Mouse (Mus musculus) E14TG2a.4 (cell line): ENCODE measurements at regions not wholly inside any gene's neighbourhood (a gene's known extent, or its start where the extent isn't known, plus 50 kb on each side); places are given as distances from the start of the nearest gene placed in this dataset.

Source experiments
- CTCF ChIP-seq: conservative IDR thresholded peaks from 2 replicates; pipeline ENCODE4 v1.5.1; 2014; ENCODE audit warnings: low read length
- POU5F1 ChIP-seq: IDR thresholded peaks from 2 replicates; pipeline ENCODE4 v1.6.1; 2014; ENCODE audit warnings: low read length, borderline replicate concordance

DNA sequence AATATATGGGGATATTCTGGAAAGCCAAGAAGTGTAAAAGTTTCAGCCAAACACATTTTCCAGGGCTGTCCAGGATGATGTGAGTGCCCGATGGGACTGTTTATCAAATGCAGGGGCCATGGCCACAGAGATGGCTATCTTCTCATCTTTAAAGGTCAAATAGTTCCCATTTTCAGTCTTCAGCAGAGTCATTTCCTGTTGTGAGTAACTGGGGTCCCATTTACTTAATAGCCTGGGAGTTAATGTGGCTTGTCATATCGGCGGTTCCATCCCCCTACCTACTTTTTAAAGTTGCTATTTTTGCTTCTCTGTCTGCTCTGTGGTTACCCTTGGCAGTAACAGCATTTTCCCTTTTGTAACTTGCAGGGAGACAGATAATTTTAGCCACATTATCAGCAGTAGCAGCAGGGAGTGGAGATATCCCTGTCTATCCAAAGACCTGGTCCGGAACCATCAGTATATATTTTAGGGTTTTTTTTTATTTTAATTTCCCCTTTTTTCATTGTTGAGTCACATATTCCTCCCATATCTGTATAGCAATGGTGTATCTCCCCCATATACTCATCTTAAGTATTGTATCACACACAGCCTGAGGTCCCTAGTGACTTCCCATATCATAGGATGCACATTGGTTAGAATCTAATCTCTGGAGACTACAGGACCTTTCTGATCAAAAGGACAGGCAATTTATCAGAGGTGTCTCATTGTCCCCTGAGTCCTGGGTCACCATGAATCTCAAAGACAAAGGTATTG, 103.2 kb downstream of the Stk35 start:
- TF ChIP-seq CTCF (no peak), POU5F1 (no peak)
